Mouse (Mus musculus) bone marrow, adult 2 months (tissue): ENCODE data around the gene Gm13696.

ENCODE experiments used
- CTCF ChIP-seq: fragments of 200-500 bp; IDR thresholded peaks from 2 replicates; pipeline ENCODE4 v1.5.1; 2011; ENCODE audit warnings: low read length, control low read depth; ENCODE audit not compliant: control insufficient read depth, insufficient read depth
- POLR2A ChIP-seq: fragments of 200-500 bp; IDR thresholded peaks from 2 replicates; pipeline ENCODE4 v1.6.1; 2011; ENCODE audit warnings: low read depth, mild to moderate bottlenecking, control low read depth, low read length, borderline replicate concordance; ENCODE audit not compliant: control insufficient read depth

DNA sequence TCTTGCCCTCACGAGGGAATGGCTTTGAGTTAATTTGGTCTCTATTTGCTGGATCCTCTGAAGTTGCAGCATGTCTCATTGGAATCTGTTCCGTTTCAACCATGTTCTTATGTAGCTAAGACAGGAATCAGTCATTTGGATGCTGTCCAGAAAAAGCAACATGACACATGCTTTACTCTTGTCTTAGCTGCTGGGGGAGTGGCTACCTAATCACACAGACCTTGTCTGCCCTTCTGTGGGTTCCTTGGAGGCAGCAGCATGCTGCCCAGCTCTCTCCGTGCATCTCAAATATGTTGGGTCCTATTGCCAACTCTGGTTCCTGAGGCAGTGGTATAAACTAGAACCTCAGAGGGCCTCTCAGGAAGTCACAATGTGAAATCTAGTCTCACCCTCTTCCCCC lies 45.4 kb downstream of the Gm13696 start:
- no peak for TF ChIP-seq CTCF
- TF ChIP-seq POLR2A, result no peak
